Mouse (Mus musculus) brain, embryonic 14.5 days (tissue): ENCODE results near the gene Epha8. TPM values are rescaled to one million over a fixed set of nuclear protein-coding genes. Genes with fewer than 3 reads are reported as not detected.
A peak's percentile ranks its signal among the peaks of the same experiment; 100 is the strongest.

Experiments used
- DNase-seq: peaks from one replicate; pipeline ENCODE4 v3.0.0-alpha.2; 2011; ENCODE audit warnings: low read depth
- CTCF ChIP-seq: fragments of 200-500 bp; IDR thresholded peaks from 2 replicates; pipeline ENCODE4 v1.5.1; 2012; ENCODE audit warnings: inconsistent platforms, mild to moderate bottlenecking, moderate library complexity, borderline replicate concordance; ENCODE audit not compliant: insufficient read depth, insufficient read length; ENCODE audit errors: extremely low read depth
- POLR2A ChIP-seq: fragments of 200-500 bp; IDR thresholded peaks from 2 replicates; pipeline ENCODE4 v1.6.1; 2012; ENCODE audit warnings: mild to moderate bottlenecking, inconsistent platforms, borderline replicate concordance; ENCODE audit not compliant: poor library complexity, insufficient read depth, insufficient read length, severe bottlenecking; ENCODE audit errors: extremely low read depth
- polyA plus RNA-seq: library from polyadenylated mRNA; depleted of rRNA; stranded (reverse); fragments of >200 nt; gene quantifications from 2 replicates; pipeline ENCODE4 v1.2.3, GENCODE M21; 2012

Gene Epha8
- polyA plus RNA-seq, 1 experiment = 33.9 TPM

DNA sequence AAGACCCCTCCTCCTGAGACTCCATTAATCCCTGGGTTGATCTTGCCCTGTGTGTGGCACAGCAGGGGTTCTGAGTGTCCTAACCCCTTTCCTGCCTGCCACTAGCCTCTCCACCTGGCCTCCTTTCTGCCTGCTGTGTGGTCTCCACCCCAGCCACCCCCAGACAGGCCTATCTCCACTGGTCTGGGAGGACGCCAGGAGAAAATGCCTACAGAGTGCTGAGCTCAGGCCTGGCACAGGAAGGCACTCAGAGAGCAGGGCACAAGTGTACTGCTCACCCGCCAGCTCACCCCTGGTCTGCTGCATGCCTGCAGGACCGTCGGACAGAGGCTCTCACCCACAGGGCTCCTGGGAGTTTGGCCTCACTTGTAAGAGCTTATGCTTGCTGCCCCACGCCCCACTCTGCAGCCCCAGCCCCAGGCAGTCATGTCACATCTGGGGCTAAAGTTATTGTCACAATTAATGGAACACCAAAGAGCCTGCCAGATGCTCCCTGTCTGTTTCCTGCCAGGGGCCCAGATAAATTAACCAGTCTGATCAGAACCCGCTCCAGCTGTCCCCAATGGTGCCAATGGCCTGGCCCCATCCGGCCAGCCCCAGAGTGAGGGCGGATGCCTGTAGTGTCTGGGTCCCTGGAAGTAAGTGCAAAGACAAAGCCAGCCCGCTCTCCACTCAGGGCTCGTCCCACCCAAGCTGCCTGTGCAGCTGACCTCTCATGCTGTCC lies 7.2 kb downstream of the Epha8 start:
- TF ChIP-seq POLR2A (no peak), CTCF (no peak)
- DNase-seq = no peak

DNA sequence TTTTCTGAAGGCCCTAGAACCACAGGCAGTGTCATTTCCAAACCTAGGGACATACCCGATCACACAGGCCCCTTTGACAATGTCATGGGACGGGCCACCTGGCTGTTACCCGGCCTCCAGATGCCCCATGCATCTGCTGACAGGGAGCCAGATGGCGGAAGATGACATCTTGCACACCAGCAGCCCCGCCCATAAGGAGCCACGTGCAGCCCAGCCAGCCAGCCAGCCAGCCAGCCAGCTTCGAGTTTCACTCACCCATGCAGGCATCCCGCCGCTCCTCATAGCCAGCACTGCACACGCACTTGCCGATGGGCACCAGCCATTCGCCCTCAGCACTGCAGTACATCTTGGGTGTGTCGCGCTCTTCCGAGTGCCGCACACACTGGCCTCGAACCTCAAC lies 11.2 kb downstream of the Epha8 start:
- peak; percentile 55 for DNase-seq
- TF ChIP-seq POLR2A (no peak), CTCF (no peak)

DNA sequence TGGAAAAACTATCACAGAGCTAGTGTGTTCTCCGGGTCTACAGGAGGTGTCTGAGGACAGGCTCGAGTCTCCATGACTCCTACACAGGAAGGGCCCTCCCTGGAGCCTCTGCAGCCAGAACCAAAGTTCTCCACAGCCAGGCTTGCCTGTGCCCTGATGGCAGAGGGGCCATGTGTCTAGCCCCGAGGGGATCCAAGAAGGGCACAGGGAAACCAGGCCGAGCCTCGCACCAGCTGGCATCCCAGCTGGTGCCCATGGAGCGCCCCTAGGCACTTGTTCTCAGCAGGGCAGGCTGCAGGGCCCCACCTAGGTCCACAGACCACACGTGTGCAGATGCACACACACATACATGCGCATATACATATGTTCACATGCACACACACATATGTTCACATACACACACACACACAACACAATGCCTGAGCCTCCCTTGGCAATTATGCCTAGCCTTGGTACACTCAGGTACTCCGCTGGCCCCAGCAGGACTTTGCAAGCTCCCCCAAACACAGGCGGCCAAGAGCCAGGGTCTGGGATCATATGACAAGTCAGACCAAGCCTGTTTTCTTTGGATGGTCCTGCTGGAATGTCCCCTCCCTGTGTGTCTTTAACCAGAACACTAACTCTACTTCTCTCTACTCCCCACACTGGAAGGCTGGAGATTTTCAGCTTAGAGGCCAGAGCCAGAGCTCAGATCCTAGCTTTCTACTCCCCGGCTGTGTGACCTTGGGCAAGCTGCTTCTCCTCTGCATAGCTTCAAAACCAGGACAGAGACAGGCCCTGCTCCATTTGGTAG lies 11.9 kb downstream of the Epha8 start:
- no peak for DNase-seq
- TF ChIP-seq CTCF = no peak
- no peak for TF ChIP-seq POLR2A

DNA sequence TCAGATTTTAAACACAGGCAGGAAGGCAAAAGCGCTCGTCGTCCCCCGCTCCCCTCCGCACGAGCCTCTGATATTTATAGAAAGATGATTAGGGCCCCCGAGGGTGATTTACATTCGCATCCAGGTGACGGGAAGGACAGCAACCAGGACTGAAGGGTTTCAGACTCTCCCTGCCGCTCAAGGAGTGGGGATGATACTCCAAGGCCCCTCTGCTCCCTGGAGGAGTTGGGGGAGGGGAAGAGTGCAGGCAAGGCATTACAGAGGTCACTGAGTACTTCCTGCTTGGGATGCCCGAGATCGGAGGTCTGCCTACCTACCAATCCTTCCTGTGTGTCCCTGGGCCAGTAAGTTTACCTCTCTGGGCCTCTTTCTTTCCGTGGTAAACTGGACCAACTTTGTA lies 13.4 kb downstream of the Epha8 start:
- TF ChIP-seq CTCF (no peak), POLR2A (no peak)
- DNase-seq = no peak

DNA sequence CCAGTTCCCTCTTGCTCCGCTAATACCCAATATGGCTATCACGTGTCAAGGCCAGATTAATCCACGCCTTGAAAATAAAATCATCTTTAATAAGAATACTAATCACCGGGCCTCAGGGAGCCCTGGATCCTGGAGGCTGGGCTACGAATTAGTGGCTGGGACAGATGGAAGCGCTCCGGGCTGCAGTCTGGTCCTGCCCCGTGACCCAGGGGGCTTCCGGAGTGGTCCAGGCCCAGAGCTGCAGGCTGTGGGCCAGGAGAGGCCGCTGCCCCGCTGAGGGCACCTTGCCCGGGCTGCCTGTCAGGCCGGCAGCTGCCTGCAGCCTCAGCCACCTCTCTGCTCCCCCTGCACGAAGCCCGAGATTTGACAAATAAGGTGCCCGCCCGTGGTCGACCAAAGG lies 13.9 kb downstream of the Epha8 start:
- DNase-seq = peak; percentile 48
- TF ChIP-seq CTCF (no peak), POLR2A (no peak)

DNA sequence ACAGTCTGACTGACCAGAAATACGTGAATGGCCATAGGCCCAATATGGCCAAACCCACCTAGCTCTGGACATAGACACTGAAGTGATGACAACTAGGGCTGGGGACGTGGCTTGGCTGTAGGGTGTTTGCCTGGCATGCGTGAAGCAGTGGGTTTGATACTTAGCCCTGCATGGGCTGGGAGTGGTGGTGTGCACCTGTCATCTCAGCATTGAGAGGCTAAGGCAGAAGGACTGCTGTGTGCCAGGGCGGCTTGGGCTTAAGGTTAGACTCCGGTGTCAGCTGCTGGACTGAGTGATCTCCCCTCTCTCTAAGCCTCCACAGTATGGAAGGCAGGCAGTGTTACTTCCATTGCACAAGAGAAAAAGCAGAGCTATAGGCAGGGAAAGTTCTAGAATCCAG lies 18.7 kb downstream of the Epha8 start:
- TF ChIP-seq POLR2A (no peak), CTCF (no peak)
- DNase-seq = no peak

DNA sequence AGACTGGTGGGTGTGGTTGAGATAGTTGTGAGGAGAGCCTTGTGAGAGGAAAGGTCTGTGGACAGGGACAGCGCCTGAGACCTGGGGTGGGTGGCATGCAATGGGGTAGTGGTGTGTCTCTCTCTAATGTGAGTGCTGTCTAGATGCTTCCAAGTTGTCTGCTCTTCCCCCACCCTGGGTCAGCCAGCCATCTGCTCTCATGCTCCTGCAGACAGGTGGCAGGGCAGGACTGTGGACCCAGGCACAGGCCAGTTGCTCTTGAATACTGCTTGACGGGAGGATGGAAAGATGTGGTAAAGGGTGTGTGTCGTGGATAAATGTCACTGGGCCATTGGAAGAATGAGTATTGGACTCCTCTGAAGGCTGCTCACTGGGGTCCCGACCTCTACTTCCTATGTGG lies 19.3 kb downstream of the Epha8 start:
- TF ChIP-seq POLR2A (no peak), CTCF (no peak)
- no peak for DNase-seq

DNA sequence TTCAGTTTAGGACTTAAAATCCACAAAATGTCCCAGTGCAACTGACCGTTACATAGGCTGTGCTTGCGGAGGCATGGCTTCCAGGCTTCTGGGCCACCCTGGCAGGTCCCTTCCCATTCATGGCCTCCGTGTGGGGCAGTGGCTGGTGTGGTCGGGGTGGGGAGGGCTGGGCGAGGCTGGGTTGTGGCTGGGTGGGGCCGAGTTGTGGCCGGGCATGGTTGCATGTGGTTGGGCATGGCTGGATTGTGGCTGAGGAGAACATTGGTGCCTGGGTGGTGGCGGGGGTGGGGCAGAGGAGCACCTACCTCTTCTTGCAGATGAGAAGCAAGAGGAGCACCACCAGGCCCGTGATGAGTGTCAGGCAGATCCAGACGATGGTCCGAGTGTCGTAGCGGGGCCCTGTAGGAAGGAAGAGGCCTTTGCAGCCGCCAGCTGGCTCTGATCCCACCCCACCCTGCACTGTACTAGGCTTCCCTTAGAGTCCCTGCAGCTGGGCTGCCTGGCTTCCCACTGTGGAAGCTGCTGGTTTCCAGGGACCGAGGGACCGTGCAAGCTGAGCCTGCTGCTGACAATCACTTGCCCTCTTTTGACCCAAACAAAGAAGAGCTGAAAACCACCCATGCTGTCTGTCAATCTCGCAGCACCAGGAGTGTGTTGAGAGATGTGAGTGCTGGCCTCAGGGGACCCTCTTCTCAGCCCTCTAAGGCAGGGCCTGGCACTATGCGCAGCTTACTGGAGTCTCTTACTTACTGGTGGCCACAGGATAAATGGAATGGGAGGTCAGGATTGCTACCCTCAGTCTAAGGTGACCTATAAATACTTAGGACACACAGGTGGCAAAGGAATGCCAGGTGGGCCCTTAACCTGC lies 21.6 kb downstream of the Epha8 start:
- TF ChIP-seq CTCF = no peak
- no peak for TF ChIP-seq POLR2A
- peak; percentile 55 for DNase-seq

DNA sequence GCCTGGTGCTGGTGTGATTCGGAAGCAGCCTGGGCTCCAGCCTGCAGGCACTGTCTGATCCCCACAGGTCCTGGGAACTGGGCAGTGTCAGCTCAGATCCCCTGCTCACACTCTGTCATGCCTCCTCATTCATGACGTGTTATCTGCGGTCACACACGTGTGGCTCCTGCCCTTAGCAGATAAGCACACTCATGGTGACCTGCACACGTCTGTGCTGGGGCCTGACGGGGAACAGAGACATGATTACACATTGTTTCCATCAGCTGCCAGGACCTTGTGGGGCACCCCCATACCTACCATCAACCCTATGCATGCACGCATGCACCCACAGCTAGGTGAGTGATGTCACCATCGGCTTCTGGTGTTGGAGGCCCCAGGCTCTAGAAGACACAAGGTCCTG lies 26.1 kb downstream of the Epha8 start:
- TF ChIP-seq CTCF = no peak
- no peak for TF ChIP-seq POLR2A
- DNase-seq = no peak

DNA sequence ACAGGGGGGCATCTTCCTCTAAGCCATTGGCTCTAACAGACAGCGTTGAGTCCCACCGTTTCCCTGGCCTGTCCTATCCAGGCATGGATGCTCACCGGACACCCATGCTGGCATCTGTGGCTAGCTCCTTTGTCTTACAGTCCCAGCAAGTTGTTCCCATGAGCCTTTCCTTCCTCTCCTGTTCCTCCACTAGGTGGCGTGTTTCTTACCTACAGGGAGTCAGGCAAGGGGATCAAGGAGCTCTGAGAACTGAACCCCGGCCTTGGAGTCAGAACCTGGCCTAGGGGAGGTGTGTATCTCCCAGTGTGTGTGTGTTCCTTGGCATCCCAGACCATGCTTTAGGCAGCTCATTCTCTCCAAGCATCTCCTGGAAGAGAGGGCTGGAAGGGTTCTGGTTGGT lies 27.7 kb downstream of the Epha8 start:
- TF ChIP-seq CTCF (peak; percentile 62), POLR2A (no peak)

DNA sequence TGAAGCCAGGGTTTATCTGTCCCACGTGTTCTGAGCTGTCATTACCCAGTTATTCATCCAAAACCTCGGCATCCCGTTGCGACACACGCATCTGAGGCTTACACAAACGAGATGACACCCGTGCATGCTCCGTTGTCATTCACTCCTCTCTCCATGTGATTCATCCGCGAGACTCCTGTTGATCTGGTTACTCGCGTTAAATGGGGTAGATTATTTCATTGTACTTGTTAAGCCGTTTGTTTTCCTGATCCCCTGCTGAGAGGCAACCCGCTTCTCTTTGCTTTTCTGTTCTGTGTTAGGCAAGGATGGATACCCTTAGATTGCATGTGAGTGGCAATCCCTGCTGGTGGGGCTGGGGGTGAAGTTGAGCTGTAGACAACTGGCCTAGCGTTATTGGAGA lies 30.8 kb downstream of the Epha8 start:
- no peak for TF ChIP-seq CTCF
- no peak for TF ChIP-seq POLR2A
- DNase-seq = peak; percentile 58

More for the DNA sequence above, 27.7 kb downstream of the Epha8 start:
- DNase-seq = peak; percentile 63
